Mouse (Mus musculus) hindbrain, embryonic 12.5 days (tissue): ENCODE data around the gene Ndrg4. TPM values are rescaled to one million over a fixed set of nuclear protein-coding genes. Genes with fewer than 3 reads are reported as not detected.

Source experiments
- ATAC-seq: fragments of 200-750 bp; cut with Nextera tagmentation; 2 replicates; pipeline ENCODE4 v1.8.0; 2017; ENCODE audit warnings: moderate TSS enrichment; ENCODE audit not compliant: low FRiP score
- H3K27ac ChIP-seq: fragments of 300-500 bp; sonication (generic); 2 replicates; pipeline ENCODE4 v1.5.1; 2016; ENCODE audit warnings: mild to moderate bottlenecking
- H3K27me3 ChIP-seq: fragments of 300-500 bp; sonication (generic); 2 replicates; pipeline ENCODE4 v1.6.1; 2016; ENCODE audit warnings: mild to moderate bottlenecking
- H3K36me3 ChIP-seq: fragments of 300-500 bp; sonication (generic); 2 replicates; pipeline ENCODE4 v1.6.1; 2016; ENCODE audit warnings: mild to moderate bottlenecking
- H3K4me1 ChIP-seq: fragments of 300-500 bp; sonication (generic); 2 replicates; pipeline ENCODE4 v1.6.1; 2016
- H3K4me2 ChIP-seq: fragments of 300-500 bp; sonication (generic); replicated peaks from 2 replicates; pipeline ENCODE4 v1.6.1; 2016; ENCODE audit warnings: mild to moderate bottlenecking
- H3K4me3 ChIP-seq: fragments of 300-500 bp; sonication (generic); 2 replicates; pipeline ENCODE4 v1.5.1; 2016; ENCODE audit warnings: mild to moderate bottlenecking
- H3K9ac ChIP-seq: fragments of 300-500 bp; sonication (generic); 2 replicates; pipeline ENCODE4 v1.6.1; 2016; ENCODE audit warnings: mild to moderate bottlenecking, moderate library complexity
- H3K9me3 ChIP-seq: fragments of 300-500 bp; sonication (generic); replicated peaks from 2 replicates; pipeline ENCODE4 v1.6.1; 2016; ENCODE audit warnings: mild to moderate bottlenecking
- WGBS: fragments of 180-500 bp; shearing (Covaris S2); methylation state at CpG from one replicate; pipeline ENCODE4 v1.1.7; 2016; 5-methylcytosine and 5-hydroxymethylcytosine counted together
- microRNA-seq: library from miRNA; unstranded; fragments of <30 nt; microRNA quantifications from one replicate; pipeline ENCODE4, GENCODE M21; 2017
- polyA plus RNA-seq: library from polyadenylated mRNA; unstranded; fragments of >200 nt; fragmentation: Nextera tagmentation; extraction: Ambion mirVana; gene quantifications from 2 replicates; pipeline ENCODE4 v1.2.1, GENCODE M21; 2016

Gene Ndrg4
- polyA plus RNA-seq, 1 experiment from 2014 or later: 97.1 TPM

- no peak for ATAC-seq
- H3K27ac ChIP-seq: no peak overlapping the region
- H3K4me1 ChIP-seq: no peaks in the 10 kb centered on the region
- WGBS: 93% methylated on average over 6 of the region's 6 CpGs
- peaks cover 69% of the 10 kb centered on the region for H3K36me3 ChIP-seq
- H3K9ac ChIP-seq: no peak overlapping the region
- no peaks in the 10 kb centered on the region for H3K27me3 ChIP-seq
- H3K9me3 ChIP-seq: no peaks in the 10 kb centered on the region
- H3K4me2 ChIP-seq: no peak overlapping the region
- no peak overlapping the region for H3K4me3 ChIP-seq
Observed at GRCm38 (mm10) chr8:95760323-95760722, 83.5 kb downstream of the Ndrg4 start.

GRCm38 (mm10) chr8:95764133-95764532 is 87.4 kb downstream of the Ndrg4 start:
- 93% methylated on average over 1 of the region's 1 CpGs for WGBS
- ATAC-seq: no peak
- H3K36me3 ChIP-seq: peaks cover 71% of the 10 kb centered on the region

More at GRCm38 (mm10) chr8:95764133-95764532, 87.4 kb downstream of the Ndrg4 start:
- H3K9me3 ChIP-seq: no peaks in the 10 kb centered on the region
- H3K27ac ChIP-seq: no peak overlapping the region
- no peaks in the 10 kb centered on the region for H3K27me3 ChIP-seq
- H3K4me3 ChIP-seq: no peak overlapping the region
- no peaks in the 10 kb centered on the region for H3K4me1 ChIP-seq
- no peak overlapping the region for H3K9ac ChIP-seq
- H3K4me2 ChIP-seq: no peak overlapping the region

Small RNA genes within 50 kb of the gene (microRNA-seq; reads per million reads assigned to microRNA genes)
- gene Mir7073: 1.4 reads per million

Other genes with a start within 250 kb of the Ndrg4 start
- 124 and 130 TPM in 2 replicates for gene Cfap20, start 242.1 kb upstream of the Ndrg4 start, polyA plus RNA-seq
- gene Csnk2a2, start 186.9 kb upstream of the Ndrg4 start, polyA plus RNA-seq: 10.0 and 12.9 TPM in 2 replicates
- gene Ccdc113, start 142.9 kb upstream of the Ndrg4 start, polyA plus RNA-seq: 2.6 and 2.8 TPM in 2 replicates
- gene Prss54, start 100.6 kb upstream of the Ndrg4 start, polyA plus RNA-seq: not detected in 2 replicates
- 16.6 and 17.9 TPM in 2 replicates for gene Gins3, start 43.5 kb upstream of the Ndrg4 start, polyA plus RNA-seq
- gene Setd6, start 38.9 kb downstream of the Ndrg4 start, polyA plus RNA-seq: 20.1 and 21.9 TPM in 2 replicates
- 85.0 and 90.5 TPM in 2 replicates for gene Cnot1, start 130.5 kb downstream of the Ndrg4 start, polyA plus RNA-seq
- 337 and 366 TPM in 2 replicates for gene Sap18b, start 148.4 kb downstream of the Ndrg4 start, polyA plus RNA-seq
- gene Slc38a7, start 176.6 kb downstream of the Ndrg4 start, polyA plus RNA-seq: 20.0 and 20.2 TPM in 2 replicates
- gene Got2, start 211.6 kb downstream of the Ndrg4 start, polyA plus RNA-seq: 162 and 164 TPM in 2 replicates